Mouse (Mus musculus): ENCODE measurements at regions not wholly inside any gene's neighbourhood (a gene's known extent, or its start where the extent isn't known, plus 50 kb on each side); places are given as distances from the start of the nearest gene placed in this dataset.

DNA sequence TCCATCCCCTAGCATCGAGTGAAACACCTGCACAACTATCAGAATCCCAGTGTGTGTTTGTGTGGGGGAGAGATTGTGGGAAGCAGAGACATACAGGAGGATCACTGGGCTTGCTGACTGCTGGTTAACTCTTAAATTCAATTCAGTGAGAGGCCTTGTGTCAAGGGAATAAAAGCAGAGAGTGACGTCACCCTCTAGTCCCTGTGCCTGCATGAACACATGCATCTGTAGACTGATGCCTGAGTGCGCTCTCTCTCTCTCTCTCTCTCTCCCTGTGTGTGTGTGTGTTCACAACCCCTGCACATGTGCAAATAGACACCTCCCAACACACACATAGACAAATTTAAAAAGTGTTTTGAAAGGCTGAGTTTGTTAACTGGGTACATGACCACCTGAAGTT is 146.8 kb upstream of the Bcor start:
- TF ChIP-seq TAL1 (IDR thresholded peaks at IDR 0.05; ENCODE audit: low read length), result no peak
- no peak for TF ChIP-seq GATA1 (IDR thresholded peaks at IDR 0.05; ENCODE audit: low read length)

Measured in erythroblast, embryonic 14.5 days (primary cell).